Mouse (Mus musculus): Measurements from ENCODE around the gene Atp2c2. TPM values are rescaled to one million over a fixed set of nuclear protein-coding genes. Genes with fewer than 3 reads are reported as not detected.
A peak's percentile ranks its signal among the peaks of the same experiment; 100 is the strongest.

Atp2c2 gene
- polyA plus RNA-seq, 1 experiment from 2014 or later, result 5.3 TPM

DNA sequence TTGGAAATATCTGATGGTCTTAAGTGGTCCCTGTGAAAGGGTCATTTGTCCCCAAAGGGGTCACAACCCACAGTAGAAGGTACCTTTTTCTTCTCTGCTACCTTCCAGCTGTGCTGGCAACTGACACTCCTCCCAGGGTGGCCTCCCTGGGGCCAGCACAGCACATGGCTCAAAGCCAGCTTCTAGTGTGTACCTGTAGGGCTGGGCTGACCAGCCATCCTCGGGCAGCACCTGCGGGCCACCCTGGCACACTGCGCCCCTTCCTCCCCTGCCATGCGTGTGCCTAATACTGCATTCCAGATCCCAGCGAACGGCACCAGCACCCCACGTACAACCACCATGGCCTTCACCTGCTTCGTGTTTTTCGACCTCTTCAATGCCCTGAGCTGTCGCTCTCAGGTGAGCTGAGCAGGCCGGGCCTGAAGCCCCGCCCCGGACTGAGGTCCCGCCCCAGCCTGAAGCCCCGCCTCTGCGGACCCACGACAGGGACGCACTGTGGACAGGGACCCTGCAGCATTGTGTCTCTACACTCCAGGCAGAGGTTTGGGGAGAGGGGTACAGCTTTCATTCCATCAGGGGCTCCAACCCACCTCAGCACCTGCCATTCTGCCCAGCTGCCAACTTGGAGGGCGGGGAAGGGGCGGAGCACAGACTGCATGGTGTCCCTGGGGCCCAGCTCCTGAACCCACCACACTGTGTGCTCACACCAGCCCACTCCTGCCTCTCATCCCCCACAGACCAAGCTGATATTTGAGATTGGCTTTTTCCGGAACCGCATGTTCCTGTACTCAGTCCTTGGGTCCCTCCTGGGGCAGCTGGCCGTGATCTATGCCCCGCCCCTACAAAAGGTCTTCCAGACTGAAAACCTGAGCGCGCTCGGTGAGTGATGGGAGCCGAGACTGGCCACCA is 55.7 kb downstream of the Atp2c2 start:
- 23% methylated on average over 28 of the region's 28 CpGs for WGBS
- H3K9ac ChIP-seq, result no peak overlapping the region
- H3K4me1 ChIP-seq, result peaks cover 18% of the 10 kb centered on the region; the same call in 1 of the 2 replicates
- no peaks in the 10 kb centered on the region for H3K27me3 ChIP-seq (replicated peaks)
- peak; percentile 57 for ATAC-seq (ENCODE audit: insufficient read depth, low FRiP score, low read depth)
- H3K4me2 ChIP-seq, result peak overlapping the region; percentile 45
- no peak overlapping the region for H3K27ac ChIP-seq
- peak overlapping the region; percentile 27 for H3K4me3 ChIP-seq (replicated peaks)
- no peaks in the 10 kb centered on the region for H3K36me3 ChIP-seq
- H3K9me3 ChIP-seq, result no peaks in the 10 kb centered on the region

GRCm38 (mm10) chr8:119756147-119756461 is 56.3 kb downstream of the Atp2c2 start:
- no peaks in the 10 kb centered on the region for H3K9me3 ChIP-seq
- peaks cover under 1% of the 10 kb centered on the region; the same call in 1 of the 2 replicates for H3K36me3 ChIP-seq
- no peaks in the 10 kb centered on the region for H3K27me3 ChIP-seq (replicated peaks)
- no peak overlapping the region for H3K27ac ChIP-seq
- H3K9ac ChIP-seq, result no peak overlapping the region
- H3K4me2 ChIP-seq, result peak overlapping the region; percentile 45
- ATAC-seq (ENCODE audit: insufficient read depth, low FRiP score, low read depth), result no peak
- 71% methylated on average over 2 of the region's 2 CpGs for WGBS
- H3K4me3 ChIP-seq (replicated peaks), result peak overlapping the region; percentile 27
- H3K4me1 ChIP-seq, result peaks cover 18% of the 10 kb centered on the region; the same call in 1 of the 2 replicates

DNA sequence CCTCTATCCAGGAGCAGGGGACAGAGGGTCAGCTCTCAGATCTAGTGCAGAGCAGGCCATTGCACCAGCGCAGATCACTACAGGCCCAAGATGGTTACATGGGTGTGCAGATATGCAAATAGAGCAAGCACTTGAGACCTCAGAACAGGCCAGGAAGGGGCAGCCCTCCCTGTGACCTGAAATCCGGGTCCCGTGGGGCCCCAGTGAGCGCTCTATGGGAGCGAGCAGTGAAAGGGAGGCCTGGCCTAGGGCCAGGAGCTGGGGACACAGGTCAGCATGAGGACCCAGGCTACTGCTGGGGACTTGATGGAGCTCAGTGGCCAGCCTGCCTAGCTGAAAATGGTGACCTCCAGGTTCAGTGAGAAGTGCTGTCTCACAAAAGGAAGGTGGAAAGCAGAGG is 56.7 kb downstream of the Atp2c2 start:
- no peak overlapping the region for H3K4me3 ChIP-seq (replicated peaks)
- 51% methylated on average over 5 of the region's 5 CpGs for WGBS
- H3K4me2 ChIP-seq, result no peak overlapping the region
- no peak for ATAC-seq (ENCODE audit: insufficient read depth, low FRiP score, low read depth)
- H3K9ac ChIP-seq, result no peak overlapping the region
- no peaks in the 10 kb centered on the region for H3K9me3 ChIP-seq
- no peak overlapping the region for H3K27ac ChIP-seq
- peaks cover 18% of the 10 kb centered on the region; the same call in 1 of the 2 replicates for H3K4me1 ChIP-seq
- no peaks in the 10 kb centered on the region for H3K27me3 ChIP-seq (replicated peaks)
- peaks cover 3% of the 10 kb centered on the region; the same call in 1 of the 2 replicates for H3K36me3 ChIP-seq

DNA sequence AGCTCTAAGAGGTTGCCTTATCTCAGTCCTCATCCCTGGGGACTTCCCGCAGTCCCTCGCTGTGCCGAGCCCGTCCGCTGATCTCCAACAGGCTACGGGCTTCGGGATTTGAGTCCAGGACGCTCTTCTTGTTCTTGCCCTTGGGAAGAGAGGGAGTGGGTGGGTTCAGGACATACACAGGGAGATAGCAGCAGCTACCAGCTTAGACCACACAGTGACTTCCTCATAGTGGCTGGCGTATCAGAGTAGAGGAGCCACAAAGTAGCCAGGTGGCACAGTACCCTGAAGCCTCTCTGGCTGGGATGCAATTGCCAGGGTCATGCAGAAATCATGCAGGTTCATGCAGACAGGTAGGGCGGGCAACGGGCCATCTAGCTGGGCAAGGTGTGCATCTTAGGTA is 61.9 kb downstream of the Atp2c2 start:
- ATAC-seq (ENCODE audit: insufficient read depth, low FRiP score, low read depth), result no peak
- Histone ChIP-seq H3K9ac (no peak overlapping the region), H3K27ac (no peak overlapping the region), H3K4me3 (replicated peaks) (no peak overlapping the region), H3K9me3 (no peaks in the 10 kb centered on the region), H3K27me3 (replicated peaks) (no peaks in the 10 kb centered on the region), H3K4me1 (0 out of 2 replicates have a peak, but pooled peaks cover 3% of the 10 kb centered on the region), H3K36me3 (peaks cover 5% of the 10 kb centered on the region; the same call in 1 of the 2 replicates), H3K4me2 (no peak overlapping the region)
- 87% methylated on average over 11 of the region's 11 CpGs for WGBS

- no peaks in the 10 kb centered on the region for H3K27me3 ChIP-seq (replicated peaks)
- H3K36me3 ChIP-seq, result peaks cover 8% of the 10 kb centered on the region; the same call in 1 of the 2 replicates
- no peak overlapping the region for H3K4me2 ChIP-seq
- no peak overlapping the region for H3K27ac ChIP-seq
- WGBS, result 82% methylated on average over 21 of the region's 21 CpGs
- 0 out of 2 replicates have a peak, but pooled peaks cover 3% of the 10 kb centered on the region for H3K4me1 ChIP-seq
- ATAC-seq (ENCODE audit: insufficient read depth, low FRiP score, low read depth), result no peak
- no peak overlapping the region for H3K4me3 ChIP-seq (replicated peaks)
- H3K9me3 ChIP-seq, result no peaks in the 10 kb centered on the region
- H3K9ac ChIP-seq, result no peak overlapping the region
These were observed 62.7 kb downstream of the Atp2c2 start for GRCm38 (mm10) chr8:119762226-119763220.

DNA sequence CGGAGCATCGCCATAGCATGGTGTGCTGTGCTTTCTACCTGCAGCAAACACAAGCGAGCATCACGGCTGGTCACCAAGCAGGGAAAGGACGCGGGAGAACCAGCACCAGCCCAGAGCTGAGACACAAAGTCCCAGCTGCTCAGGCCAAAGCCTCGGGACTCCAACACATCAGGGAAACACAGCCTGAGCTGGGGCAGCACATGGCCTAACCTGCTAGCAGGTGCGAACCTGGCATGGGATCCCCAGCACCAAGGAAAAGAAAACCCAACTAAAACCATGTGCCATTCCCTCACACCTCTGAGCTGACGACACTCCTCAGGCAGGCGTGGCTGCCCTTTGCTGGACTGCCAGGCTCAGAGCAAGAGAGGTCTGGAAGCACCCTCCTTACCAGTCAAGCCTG is 65.5 kb downstream of the Atp2c2 start:
- Histone ChIP-seq H3K4me3 (replicated peaks) (no peak overlapping the region), H3K9ac (no peak overlapping the region), H3K4me1 (0 out of 2 replicates have a peak, but pooled peaks cover 3% of the 10 kb centered on the region), H3K4me2 (no peak overlapping the region), H3K36me3 (peaks cover 11% of the 10 kb centered on the region; the same call in 1 of the 2 replicates), H3K9me3 (no peaks in the 10 kb centered on the region), H3K27me3 (replicated peaks) (no peaks in the 10 kb centered on the region), H3K27ac (no peak overlapping the region)
- ATAC-seq (ENCODE audit: insufficient read depth, low FRiP score, low read depth), result no peak
- WGBS, result 92% methylated on average over 10 of the region's 10 CpGs

GRCm38 (mm10) chr8:119765761-119766444 is 66.1 kb downstream of the Atp2c2 start:
- no peak overlapping the region for H3K4me2 ChIP-seq
- 0 out of 2 replicates have a peak, but pooled peaks cover 3% of the 10 kb centered on the region for H3K4me1 ChIP-seq
- ATAC-seq (ENCODE audit: insufficient read depth, low FRiP score, low read depth), result peak; percentile 28; the same call in 1 of the 2 replicates
- H3K9ac ChIP-seq, result no peak overlapping the region
- no peak overlapping the region for H3K4me3 ChIP-seq (replicated peaks)
- H3K27ac ChIP-seq, result no peak overlapping the region
- no peaks in the 10 kb centered on the region for H3K27me3 ChIP-seq (replicated peaks)
- no peaks in the 10 kb centered on the region for H3K9me3 ChIP-seq
- peaks cover 11% of the 10 kb centered on the region; the same call in 1 of the 2 replicates for H3K36me3 ChIP-seq
- WGBS, result 62% methylated on average over 22 of the region's 22 CpGs

DNA sequence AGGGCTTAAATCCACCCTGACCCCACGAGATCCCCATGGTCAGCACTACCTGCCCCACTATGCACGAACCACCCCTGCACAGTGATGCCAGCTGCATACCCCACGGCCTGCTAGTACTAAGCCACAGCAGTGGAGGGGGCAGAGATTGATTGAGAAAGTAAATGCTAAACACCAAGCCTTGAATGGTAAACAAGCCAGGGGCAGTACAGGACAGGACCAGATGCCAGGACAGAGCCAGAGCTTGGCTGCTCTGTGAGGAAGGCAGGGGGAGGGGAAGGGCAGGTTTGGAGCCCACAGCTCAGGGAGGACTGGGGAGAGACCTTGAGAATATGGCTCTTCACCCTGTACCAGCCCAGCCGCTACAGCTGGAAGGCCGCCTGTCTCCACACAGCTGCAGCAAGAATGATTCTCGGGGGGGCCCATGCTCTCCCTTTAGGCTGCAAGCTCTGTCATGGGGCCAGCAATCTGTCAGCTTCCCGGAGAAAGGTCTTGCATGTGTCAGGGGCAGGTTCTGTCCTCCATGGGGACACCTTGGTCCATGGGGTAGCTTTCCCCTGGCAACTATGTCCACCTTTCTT is 76.9 kb downstream of the Atp2c2 start:
- no peak overlapping the region for H3K27ac ChIP-seq
- H3K27me3 ChIP-seq (replicated peaks), result no peaks in the 10 kb centered on the region
- H3K4me1 ChIP-seq, result peaks cover 24% of the 10 kb centered on the region
- H3K9ac ChIP-seq, result no peak overlapping the region
- no peak overlapping the region for H3K4me2 ChIP-seq
- 77% methylated on average over 7 of the region's 7 CpGs for WGBS
- H3K9me3 ChIP-seq, result no peaks in the 10 kb centered on the region
- H3K4me3 ChIP-seq (replicated peaks), result no peak overlapping the region
- ATAC-seq (ENCODE audit: insufficient read depth, low FRiP score, low read depth), result no peak
- 0 out of 2 replicates have a peak, but pooled peaks cover 4% of the 10 kb centered on the region for H3K36me3 ChIP-seq

DNA sequence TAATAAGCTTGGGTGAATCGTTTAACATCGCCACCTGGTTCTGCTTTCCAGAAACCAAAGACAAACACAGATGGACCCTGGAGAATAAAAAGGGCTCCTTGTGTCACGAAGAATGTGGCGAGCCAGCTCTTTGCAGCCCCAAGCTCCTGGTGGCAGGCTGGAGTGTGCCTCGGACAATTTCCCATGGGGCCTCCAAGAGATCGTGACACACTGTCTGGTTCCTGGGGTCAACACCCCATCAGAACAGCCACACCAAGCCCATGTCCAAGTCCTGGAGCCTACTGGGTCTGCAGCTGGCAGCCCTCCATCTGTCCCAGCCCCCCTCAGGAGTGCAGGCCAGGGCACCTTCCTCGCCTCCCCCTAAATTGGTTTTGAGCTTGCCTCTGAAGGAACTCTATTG is 78.0 kb downstream of the Atp2c2 start:
- Histone ChIP-seq H3K9me3 (no peaks in the 10 kb centered on the region), H3K27ac (peak overlapping the region; percentile 73), H3K36me3 (0 out of 2 replicates have a peak, but pooled peaks cover 4% of the 10 kb centered on the region), H3K4me2 (peak overlapping the region; percentile 84), H3K4me3 (replicated peaks) (peak overlapping the region; percentile 65), H3K9ac (peak overlapping the region; percentile 51), H3K4me1 (peaks cover 24% of the 10 kb centered on the region), H3K27me3 (replicated peaks) (no peaks in the 10 kb centered on the region)
- 14% methylated on average over 7 of the region's 7 CpGs for WGBS
- ATAC-seq (ENCODE audit: insufficient read depth, low FRiP score, low read depth), result peak; percentile 8; the same call in 1 of the 2 replicates

DNA sequence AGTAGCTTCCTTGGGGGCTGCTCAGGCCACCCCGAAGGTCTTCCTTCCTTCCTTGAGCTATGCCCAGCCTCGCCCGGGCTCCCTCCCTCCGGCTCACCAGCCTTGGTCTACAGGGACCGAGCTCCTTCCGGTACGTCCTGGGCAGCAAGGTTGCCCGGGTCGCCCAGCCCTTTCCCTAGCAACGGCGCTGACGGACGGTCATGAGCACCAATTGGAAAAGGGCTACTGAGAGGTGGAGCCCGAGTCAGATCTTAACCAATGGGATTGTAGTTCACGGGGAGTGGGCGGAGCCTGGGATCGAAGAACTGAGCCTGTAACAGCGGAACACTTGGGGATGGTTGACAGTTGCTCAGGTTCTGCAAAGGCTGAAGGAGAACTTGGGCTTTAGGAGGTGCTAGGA is 78.5 kb downstream of the Atp2c2 start, which contains the start of gene Tldc1:
TSS of gene Tldc1 (minus strand) at position 154 of the 400 bp plus-strand sequence.
- H3K27ac ChIP-seq, result peak within 1 kb of the TSS; percentile 73
- peak within 1 kb of the TSS; percentile 84 for H3K4me2 ChIP-seq
- H3K9me3 ChIP-seq, result no peaks in the 10 kb centered on the region
- peak; percentile 97 for ATAC-seq (ENCODE audit: insufficient read depth, low FRiP score, low read depth)
- peak within 1 kb of the TSS; percentile 65 for H3K4me3 ChIP-seq (replicated peaks)
- H3K9ac ChIP-seq, result peak within 1 kb of the TSS; percentile 51
- no peaks in the 10 kb centered on the region for H3K36me3 ChIP-seq
- WGBS, result under 1% methylated on average over 18 of the region's 18 CpGs
- peaks cover 24% of the 10 kb centered on the region for H3K4me1 ChIP-seq
- no peaks in the 10 kb centered on the region for H3K27me3 ChIP-seq (replicated peaks)
